Mouse (Mus musculus): ENCODE measurements at regions not wholly inside any gene's neighbourhood (a gene's known extent, or its start where the extent isn't known, plus 50 kb on each side); places are given as distances from the start of the nearest gene placed in this dataset.

DNA sequence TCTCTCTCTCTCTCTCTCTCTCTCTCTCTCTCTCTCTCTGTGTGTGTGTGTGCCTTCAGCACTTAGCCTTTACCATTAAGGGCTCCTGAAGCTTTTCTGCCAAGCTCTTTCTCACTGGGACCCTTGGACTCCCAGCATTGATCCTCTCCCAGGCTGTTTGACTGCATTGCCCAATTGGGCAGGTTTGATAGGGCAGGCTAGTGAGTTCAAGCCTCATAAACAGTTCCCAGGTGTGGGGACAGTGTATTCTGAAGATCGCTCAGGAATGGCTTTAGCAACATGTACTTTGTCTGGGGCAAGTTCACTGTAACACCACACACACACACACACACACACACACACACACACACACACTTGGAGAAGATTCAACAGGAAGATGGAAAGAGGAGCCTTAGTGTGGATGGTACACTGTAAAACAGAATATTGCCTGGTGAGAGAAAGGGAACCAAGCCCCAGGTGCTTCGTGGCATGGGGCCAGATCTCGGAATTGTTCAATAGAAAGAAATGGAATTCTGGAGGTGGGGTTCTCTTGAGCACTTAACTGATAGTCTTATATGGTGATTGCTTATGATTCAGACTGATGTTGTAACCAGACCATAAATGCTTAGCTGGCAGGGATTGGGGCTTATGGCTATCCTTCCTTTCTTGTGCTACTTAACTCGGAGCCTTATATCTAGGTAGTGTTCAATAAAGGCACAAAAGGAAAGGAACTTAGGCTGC lies 229.5 kb downstream of the 4933412E24Rik start:
- no peaks in the 10 kb centered on the region for H3K4me1 ChIP-seq (ENCODE audit: control insufficient read depth in 1 of 2, insufficient read depth in 2 of 2, low read length in 2 of 2)
- no peaks in the 10 kb centered on the region for H3K36me3 ChIP-seq (ENCODE audit: control insufficient read depth in 1 of 2, insufficient read depth in 2 of 2, low read length in 2 of 2)
- H3K4me3 ChIP-seq (ENCODE audit: control insufficient read depth in 1 of 2, insufficient read depth in 1 of 2, low read depth in 2 of 2, low read length in 2 of 2): no peak overlapping the region
- H3K79me2 ChIP-seq (ENCODE audit: control insufficient read depth, insufficient read depth, low read length, poor library complexity): no peaks in the 10 kb centered on the region
- no peak for TF ChIP-seq ZC3H11A (IDR thresholded peaks at IDR 0.05; ENCODE audit: low read depth, low read length)
- no peak for TF ChIP-seq BHLHE40 (IDR thresholded peaks at IDR 0.05; ENCODE audit: borderline replicate concordance, low read depth, low read length)
- no peak for TF ChIP-seq SIN3A (IDR thresholded peaks at IDR 0.05; ENCODE audit: low read length)
- no peak for TF ChIP-seq TCF12 (IDR thresholded peaks at IDR 0.05; ENCODE audit: low read depth, low read length)
- no peak for TF ChIP-seq CTCF (IDR thresholded peaks at IDR 0.05 in 2 of 3, conservative IDR thresholded peaks at IDR 0.05 in 1 of 3; ENCODE audit: control insufficient read depth in 1 of 3, insufficient read depth in 1 of 3, low read depth in 2 of 3, low read length in 3 of 3, poor library complexity in 1 of 3, severe bottlenecking in 1 of 3)
- TF ChIP-seq MAFK (IDR thresholded peaks at IDR 0.05; ENCODE audit: borderline replicate concordance, low read depth, low read length): no peak
- no peak for TF ChIP-seq MYB (IDR thresholded peaks at IDR 0.05; ENCODE audit: low read depth, low read length)
- TF ChIP-seq POLR2AphosphoS5 (IDR thresholded peaks at IDR 0.05; ENCODE audit: borderline replicate concordance, low read depth, low read length): no peak
- TF ChIP-seq ETS1 (IDR thresholded peaks at IDR 0.05; ENCODE audit: low read depth, low read length): no peak
- TF ChIP-seq MYC (IDR thresholded peaks at IDR 0.05; ENCODE audit: low read depth, low read length): no peak
- TF ChIP-seq EP300 (IDR thresholded peaks at IDR 0.05; ENCODE audit: low read depth in 1 of 2, low read length in 2 of 2): no peak
- TF ChIP-seq NELFE (IDR thresholded peaks at IDR 0.05; ENCODE audit: low read depth, low read length): no peak
- TF ChIP-seq ZMIZ1 (IDR thresholded peaks at IDR 0.05; ENCODE audit: low read depth, low read length): no peak
- TF ChIP-seq USF1 (IDR thresholded peaks at IDR 0.05; ENCODE audit: low read depth, low read length): no peak
- no peak for TF ChIP-seq KAT2A (conservative IDR thresholded peaks at IDR 0.05; ENCODE audit: low read depth, low read length)
- TF ChIP-seq ZNF384 (IDR thresholded peaks at IDR 0.05; ENCODE audit: low read depth, low read length): no peak
- no peak for TF ChIP-seq TBP (IDR thresholded peaks at IDR 0.05; ENCODE audit: low read depth, low read length)
- TF ChIP-seq E2F4 (IDR thresholded peaks at IDR 0.05; ENCODE audit: borderline replicate concordance, low read depth, low read length): no peak
- no peak for TF ChIP-seq CHD2 (IDR thresholded peaks at IDR 0.05; ENCODE audit: low read length)
- no peak for DNase-seq (ENCODE audit: low read depth, low spot score)
- no peaks in the 10 kb centered on the region for H3K9me3 ChIP-seq (replicated peaks; ENCODE audit: insufficient read depth, low read length)
- H3K27ac ChIP-seq (ENCODE audit: control insufficient read depth, low read depth, low read length): no peak overlapping the region
- H3K9ac ChIP-seq (ENCODE audit: control insufficient read depth, low read depth, low read length, poor library complexity, severe bottlenecking): no peak overlapping the region
- no peaks in the 10 kb centered on the region for H3K27me3 ChIP-seq (ENCODE audit: control insufficient read depth in 1 of 2, insufficient read depth in 2 of 2, low read length in 2 of 2)

DNA sequence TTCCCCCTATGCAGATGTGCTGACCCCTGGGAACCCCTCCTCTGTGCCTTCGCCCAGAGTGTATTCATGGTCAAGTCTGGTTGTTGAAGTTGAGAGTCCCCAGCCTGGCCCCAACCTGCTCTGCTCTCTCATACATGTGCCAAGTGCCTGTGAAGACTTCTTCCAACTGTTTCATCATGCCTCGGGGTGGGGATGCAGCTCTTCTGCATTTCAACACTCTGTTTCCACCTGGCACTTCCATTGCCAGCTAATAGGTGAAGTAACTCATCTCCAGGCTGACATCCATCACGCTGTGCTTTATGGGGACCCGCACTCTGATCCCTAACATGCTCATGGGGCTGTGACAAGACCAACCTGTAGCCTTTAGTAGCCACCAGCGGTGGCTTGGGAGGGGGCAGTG lies 230.4 kb downstream of the 4933412E24Rik start:
- Histone ChIP-seq H3K36me3 (ENCODE audit: control insufficient read depth in 1 of 2, insufficient read depth in 2 of 2, low read length in 2 of 2) (no peaks in the 10 kb centered on the region), H3K4me3 (ENCODE audit: control insufficient read depth in 1 of 2, insufficient read depth in 1 of 2, low read depth in 2 of 2, low read length in 2 of 2) (no peak overlapping the region), H3K79me2 (ENCODE audit: control insufficient read depth, insufficient read depth, low read length, poor library complexity) (no peaks in the 10 kb centered on the region), H3K27me3 (ENCODE audit: control insufficient read depth in 1 of 2, insufficient read depth in 2 of 2, low read length in 2 of 2) (no peaks in the 10 kb centered on the region), H3K9ac (ENCODE audit: control insufficient read depth, low read depth, low read length, poor library complexity, severe bottlenecking) (no peak overlapping the region), H3K4me1 (ENCODE audit: control insufficient read depth in 1 of 2, insufficient read depth in 2 of 2, low read length in 2 of 2) (no peaks in the 10 kb centered on the region), H3K9me3 (replicated peaks; ENCODE audit: insufficient read depth, low read length) (no peaks in the 10 kb centered on the region), H3K27ac (ENCODE audit: control insufficient read depth, low read depth, low read length) (no peak overlapping the region)
- DNase-seq (ENCODE audit: low read depth, low spot score): no peak
- no peak for TF ChIP-seq ZNF384 (IDR thresholded peaks at IDR 0.05; ENCODE audit: low read depth, low read length)
- TF ChIP-seq MYC (IDR thresholded peaks at IDR 0.05; ENCODE audit: low read depth, low read length): no peak
- TF ChIP-seq EP300 (IDR thresholded peaks at IDR 0.05; ENCODE audit: low read depth in 1 of 2, low read length in 2 of 2): no peak
- TF ChIP-seq CHD2 (IDR thresholded peaks at IDR 0.05; ENCODE audit: low read length): no peak
- TF ChIP-seq CHD1 (IDR thresholded peaks at IDR 0.05; ENCODE audit: low read depth, low read length): no peak
- no peak for TF ChIP-seq USF2 (IDR thresholded peaks at IDR 0.05; ENCODE audit: borderline replicate concordance in 1 of 2, insufficient read depth in 1 of 2, low read depth in 1 of 2, low read length in 2 of 2)

Measured in MEL (cell line).